Mouse (Mus musculus) v-Abl transformed pro-B cells (cell line): ENCODE measurements at regions not wholly inside any gene's neighbourhood (a gene's known extent, or its start where the extent isn't known, plus 50 kb on each side); places are given as distances from the start of the nearest gene placed in this dataset.

ENCODE experiments used
- in situ Hi-C, 2 experiments: fragments of 400-800 bp; cut with MboI; formaldehyde crosslinking; loops; one replicate each; pipeline ENCODE4 v1.15.1; 2025; ENCODE audit not compliant: unreplicated experiment in 2 of 2

DNA sequence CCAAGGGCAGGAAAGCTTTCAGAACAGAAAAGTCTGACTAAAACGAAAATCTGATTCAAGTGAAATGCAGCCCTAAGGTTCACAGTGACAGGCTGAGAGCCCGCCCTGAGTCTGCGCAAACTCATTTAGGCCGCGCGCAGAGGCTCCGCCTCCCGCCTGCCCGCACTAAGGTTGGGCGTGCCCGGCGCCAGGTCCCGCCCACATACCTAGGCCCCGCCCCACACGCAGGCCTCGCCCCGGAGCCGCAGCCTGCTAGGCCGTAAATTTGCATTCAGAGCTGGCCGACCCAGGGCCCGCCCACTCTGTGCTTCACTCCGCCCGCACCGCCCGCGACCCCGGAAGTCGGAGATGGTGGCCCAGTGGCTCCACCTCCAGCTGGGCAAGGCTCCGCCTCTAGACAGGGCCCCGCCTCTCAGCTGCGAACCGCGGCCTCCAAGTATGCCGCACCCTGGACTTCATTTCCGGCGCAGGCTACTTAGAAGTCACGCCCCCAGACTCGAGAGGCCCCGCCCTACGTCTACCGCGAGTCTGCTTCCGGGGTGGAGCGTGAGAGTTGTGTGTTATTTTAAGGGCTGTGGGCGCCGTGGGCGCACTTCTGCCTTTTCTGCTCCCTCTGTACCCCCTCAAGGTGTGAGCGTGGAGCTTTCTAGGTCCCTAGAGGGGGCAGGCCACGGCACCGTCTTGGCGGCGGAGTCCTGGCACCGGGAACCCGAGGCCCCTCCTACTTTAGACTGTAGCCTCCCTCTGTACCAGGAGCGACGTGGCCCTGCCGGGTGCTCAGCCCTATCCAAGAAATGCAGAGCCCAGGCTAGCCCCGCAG, 52.3 kb upstream of the Wnt7b start:
- in situ Hi-C loops = loop anchor here in 1 of 2 experiments (10.0 kb wide), 1 partner anchor 230 kb away; no protein-coding TSS in a partner anchor

DNA sequence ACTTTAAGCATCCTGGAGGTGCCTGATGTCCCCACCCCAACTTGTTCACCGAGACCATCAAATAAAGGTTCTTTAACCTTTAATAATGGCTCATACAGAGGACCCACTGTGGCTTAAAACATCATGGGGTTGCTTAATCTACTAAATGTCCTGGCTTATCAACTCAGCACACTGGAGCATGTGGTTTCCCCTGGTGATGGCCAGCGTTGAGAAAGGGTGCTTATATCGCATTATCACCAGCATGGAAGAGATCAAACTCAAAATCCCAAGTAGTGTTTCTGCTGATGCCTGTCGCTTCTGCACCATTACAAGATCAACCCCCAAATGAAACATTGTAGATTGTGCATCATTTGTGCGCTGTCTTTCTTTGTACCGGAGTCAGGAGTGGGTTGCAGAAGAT, 53.2 kb upstream of the Wnt7b start:
- in situ Hi-C loops = loop anchor here in 1 of 2 experiments (10.0 kb wide), 1 partner anchor 229 kb away; no protein-coding TSS in a partner anchor

DNA sequence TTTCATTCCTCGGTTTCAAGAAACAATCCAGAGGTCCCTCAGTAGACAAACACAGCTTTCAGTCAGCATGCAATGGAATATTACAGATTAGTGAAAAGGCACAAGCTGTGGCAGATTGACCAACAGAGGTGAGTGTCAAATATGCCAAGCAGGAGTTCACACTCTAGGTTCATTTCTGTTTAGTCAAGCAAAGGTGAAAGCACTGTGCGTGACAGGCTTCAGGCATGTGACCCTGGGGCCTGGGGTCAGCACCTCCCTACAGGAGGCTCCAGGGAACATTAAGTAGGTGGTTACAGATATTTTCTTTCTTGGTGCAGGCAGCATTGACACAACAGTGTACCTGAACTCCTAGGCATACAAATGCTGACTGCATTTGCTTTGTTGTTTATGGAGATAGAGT, 57.3 kb upstream of the Wnt7b start:
- in situ Hi-C loops = loop anchor here in 1 of 2 experiments (10.0 kb wide), 1 partner anchor 225 kb away; no protein-coding TSS in a partner anchor

DNA sequence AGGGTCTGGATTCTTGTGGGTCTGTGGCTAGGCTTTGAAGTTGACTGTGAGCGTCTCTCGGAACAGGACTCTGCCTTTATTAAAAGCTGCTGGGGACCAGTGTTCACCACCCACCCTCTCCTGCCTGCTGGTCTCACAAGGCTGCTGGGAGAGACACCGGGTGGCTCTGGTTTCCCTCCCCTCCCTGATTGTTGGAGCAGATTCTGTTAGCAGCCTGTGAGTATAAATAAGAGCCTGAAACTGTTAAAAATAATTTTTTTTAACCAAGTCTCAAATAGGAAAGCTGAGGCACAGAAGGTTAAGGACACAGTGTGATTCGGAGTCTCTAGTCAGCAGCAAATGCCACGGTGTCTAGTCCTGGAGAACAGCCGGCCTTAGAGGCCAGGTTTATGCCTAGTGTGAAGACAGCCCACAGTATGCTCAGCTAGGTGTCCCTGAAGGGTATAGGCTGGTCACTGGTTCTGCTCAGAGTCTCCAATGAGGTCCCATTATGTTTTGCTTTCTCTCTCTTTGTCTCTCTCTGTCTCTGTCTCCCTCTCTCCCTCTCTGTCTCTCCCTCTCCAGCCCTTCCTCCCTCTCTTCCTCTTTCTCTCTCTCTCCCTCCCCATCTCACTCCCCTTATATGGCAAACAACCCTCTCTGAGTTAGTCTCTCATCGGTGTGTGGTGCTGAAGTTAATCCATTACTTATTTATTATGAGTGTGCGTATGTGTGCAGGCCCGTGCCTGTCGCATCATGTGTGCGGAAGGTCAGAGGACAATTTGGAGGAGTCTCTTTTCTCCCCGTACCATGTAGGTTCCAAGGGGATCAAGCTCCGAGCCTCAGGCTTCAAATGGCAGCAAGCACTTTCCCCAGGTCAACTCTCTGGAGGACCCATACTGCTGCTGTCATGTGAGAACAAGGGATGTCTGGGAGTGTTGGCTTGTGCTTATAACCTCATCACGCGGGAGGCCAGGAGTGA, 59.1 kb upstream of the Wnt7b start:
- in situ Hi-C loops = no loop called here

DNA sequence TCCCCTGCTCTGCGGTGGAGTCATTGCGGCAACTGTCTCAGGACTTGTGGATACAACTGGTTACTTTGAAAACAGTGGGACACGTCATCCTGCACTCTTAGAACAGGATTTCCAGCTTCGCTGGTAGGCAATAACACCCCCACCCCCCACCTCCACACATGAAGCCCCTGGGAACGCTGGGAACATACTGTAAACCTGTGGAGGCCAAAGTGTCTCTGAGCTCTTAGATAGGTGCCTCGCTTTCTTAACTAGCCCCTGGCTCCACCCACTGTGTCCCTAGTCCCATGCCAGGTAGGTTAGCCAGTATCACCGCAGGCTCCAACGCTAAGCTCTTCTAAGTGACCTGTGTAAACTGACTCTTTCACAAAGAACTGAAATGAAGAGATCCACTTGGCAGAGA, 63.1 kb upstream of the Wnt7b start:
- in situ Hi-C loops = no loop called here

DNA sequence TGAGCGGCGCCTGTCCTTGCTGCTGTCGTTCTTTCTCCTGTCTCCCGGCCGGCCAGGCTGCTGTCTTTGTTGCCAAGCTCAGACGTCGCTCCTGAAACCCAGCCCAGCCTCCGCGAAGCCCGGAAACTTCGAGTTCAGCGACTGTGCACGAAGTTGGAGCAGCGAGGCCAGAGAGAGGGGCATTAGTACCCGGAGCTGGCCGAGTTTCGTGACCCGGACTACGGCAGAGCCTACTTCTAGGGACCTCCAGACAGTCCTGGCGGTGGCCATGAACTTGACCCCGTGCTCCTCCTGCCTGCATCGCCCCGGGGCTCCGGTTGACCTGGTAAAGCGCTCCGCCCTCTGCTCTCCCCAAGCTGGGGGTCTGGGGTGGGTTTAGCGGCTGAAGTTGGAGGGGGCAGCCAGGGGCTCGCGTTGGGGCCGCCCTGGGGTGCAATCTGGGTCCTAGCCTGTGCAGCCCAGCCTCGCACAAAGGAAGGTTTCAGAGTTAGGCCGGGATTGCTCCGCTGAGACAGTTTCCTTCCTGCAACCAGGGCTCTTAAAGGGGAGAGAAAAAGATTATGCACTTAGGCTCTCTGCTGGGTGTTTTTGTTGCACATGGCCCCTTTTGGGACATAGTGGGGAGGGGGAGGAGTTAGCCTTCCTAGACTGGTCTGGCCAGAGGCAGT, 63.8 kb upstream of the Wnt7b start:
- in situ Hi-C loops = no loop called here

DNA sequence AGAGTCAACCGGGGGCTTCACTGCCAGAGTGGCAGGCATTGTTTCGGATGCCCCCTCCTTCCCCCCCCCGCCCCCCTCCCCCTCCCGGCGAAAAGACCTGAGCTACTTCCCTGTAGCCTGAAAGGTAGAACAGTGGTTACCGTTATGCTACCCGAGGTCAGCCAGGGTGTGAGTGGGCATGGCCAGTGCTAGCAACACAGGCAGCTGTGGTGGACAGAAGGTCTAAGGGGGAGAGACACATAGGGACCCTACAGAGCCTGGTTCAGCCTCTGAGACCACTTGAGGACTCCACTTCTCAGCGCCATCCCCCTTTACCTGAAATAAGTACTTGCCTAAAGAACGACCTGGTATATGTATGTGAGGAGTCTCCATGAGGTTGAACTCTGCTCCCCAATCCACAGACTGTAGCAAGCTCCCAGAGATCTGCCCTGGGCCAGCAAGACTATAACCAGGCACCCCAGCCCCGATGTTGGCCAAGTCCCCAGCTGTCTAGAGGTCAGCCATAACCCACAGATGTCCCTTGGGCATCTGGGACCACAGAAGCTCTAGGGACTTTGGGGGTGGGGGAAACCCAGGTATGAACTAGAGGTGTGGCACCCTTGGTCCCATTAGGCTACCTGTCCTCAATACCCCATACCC, 64.5 kb upstream of the Wnt7b start:
- in situ Hi-C loops = no loop called here

DNA sequence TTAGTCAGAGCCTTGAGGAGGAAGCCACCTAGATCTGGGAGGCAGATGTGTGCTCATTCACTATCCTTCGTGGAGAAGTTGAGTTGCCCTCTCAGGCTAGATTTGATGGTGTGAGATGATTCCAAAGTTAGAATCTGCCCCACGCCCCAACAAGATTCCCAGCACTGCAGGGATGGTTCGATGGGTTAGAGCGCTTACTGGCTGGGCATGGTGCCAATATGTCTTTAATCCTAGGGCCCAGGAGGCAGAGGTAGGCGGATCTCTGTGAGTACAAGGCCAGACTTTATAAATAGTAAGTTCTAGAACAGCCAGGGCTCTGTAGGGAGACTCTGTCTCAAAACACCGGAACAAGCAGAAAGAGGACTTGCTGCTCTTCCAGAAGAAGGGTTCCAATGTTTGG, 65.3 kb upstream of the Wnt7b start:
- in situ Hi-C loops = no loop called here

DNA sequence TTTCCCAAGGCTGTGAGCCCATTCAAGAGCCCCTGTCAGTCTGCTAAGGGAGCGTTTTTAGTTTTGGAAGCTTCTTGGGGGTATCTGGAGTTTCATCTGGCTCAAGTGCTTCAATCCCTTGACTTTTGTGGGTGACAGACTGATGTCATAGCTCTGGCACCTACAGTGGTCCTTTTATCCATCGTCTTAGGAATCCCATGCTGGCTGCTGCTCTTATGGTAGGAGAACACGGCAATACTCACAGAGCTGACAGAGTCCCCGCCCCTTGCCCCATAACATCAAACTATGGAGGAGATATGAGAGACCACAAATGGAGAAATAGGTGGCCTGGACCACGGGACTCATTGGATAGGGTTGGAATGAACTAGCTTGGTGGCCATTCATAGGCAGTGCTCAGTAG, 68.0 kb upstream of the Wnt7b start:
- in situ Hi-C loops = no loop called here

DNA sequence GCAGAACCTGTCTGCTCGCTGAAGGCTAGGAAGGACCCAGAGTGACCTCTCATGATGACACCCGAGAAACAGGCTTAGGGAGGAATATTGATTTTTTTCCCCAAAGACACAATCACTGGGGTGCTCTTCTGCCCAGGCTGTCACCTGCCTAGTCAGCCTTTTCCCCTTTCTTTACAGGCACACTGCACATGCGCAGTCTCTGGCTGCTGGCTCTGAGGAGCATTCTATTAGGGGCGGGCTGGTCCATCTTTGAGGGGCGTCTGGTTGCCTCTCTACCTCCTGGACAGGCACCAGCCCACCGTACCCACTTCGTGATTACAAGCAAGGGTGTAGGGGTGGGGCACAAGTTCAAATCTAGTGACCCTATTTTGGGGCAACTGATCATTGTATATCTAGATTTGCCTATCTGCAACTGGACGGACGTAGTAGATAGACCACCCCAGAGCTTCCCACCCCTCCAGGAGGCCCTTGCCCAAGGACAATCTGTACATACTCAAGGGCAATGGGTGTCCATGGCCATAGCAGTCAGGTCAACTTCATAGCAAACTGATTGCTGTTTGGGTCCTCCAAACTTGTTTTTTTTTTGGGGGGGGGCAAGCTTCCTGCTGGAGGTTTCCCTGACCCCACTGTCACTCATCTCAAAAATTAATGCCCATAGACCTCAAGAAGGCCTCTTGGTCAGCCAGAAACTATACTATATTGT, 69.6 kb upstream of the Wnt7b start:
- in situ Hi-C loops = no loop called here

DNA sequence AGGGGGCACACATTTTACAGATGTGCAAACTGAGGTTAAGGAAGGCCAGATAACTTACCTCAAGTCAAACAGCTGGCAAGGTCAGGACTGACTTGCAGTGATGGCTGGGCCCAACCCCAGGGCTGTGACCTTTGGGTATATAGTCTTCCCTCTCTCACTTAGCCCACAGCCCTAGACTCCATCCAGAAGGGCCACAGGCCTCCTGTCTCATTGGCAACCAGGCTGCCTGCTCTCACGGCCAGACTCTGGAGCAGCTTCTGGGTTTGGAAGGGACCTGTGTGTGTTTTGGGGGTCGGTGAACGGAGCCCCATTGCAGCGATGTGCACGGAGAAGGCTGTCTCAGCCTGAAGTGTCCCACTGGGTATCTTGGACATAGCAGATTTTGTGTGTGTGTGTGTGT, 70.2 kb upstream of the Wnt7b start:
- in situ Hi-C loops = no loop called here

DNA sequence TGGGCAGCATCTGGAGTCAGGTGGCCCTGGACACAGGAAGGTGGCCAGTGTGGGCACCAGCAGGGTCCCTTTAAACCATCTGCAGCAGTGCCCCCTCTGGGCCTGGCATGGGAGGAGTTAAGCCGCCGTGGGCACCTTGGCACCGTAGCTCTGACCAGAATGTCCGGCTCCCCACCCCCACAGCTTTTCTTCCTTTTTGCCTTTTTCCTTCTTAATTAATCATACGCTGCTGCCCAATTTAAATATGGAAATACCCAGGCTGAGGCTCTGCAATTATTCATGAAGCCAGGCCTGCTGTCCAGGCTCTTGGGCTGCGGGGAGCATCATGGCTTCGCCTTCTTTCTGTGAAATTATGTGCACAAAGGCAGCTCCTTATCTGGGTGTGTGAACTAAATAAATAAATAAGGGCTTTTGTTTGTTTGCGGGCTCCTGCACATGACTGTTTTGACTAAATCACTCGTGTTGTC, 70.6 kb upstream of the Wnt7b start:
- in situ Hi-C loops = no loop called here

DNA sequence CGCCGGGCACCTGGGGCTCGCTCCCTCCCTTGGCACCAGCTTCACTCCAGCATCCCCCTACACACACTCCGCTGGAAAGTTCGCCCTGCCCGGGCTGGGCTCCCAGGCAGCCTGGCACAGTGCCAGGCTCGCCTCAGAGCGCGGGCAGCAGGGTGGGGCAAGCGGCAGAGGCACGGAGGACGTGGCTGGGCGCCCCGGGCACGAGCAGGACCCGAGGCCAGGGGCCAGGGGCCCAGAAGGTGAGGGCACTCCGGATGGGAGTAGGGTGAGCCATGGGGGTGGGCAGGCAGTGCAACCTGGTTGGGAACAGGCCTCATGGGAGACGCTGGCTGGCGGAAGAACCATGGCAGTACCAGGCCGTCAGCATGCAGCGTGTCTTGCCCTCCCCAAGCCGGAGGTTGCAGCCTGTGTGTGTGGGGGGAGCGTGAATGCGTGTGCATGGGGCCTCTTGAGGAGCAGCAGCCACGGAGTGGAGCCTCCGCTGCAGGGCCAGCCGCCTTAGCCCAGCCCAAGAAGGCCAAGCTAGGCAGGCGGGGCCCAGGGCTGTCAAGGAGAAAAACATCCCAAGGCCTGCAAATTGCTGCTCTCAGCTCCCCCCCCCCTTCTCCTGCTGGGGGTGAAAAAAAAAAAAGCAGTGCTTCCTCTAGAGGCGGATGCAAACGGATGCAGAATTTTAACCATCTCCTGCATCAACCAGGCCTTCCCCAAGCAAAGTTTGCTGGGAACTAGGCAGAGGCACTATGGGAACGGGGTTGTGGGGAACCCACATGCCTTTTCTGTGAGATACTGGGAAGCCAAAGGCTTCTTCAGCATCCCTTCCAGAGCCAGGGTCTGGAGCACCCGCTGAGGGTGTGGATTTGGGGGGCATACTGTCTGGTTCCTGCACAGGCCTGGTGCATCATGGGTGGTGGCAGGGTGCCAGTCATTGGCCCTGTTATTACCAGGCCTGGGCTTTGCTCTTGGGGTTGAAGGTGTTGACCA, 71.4 kb upstream of the Wnt7b start:
- in situ Hi-C loops = no loop called here

DNA sequence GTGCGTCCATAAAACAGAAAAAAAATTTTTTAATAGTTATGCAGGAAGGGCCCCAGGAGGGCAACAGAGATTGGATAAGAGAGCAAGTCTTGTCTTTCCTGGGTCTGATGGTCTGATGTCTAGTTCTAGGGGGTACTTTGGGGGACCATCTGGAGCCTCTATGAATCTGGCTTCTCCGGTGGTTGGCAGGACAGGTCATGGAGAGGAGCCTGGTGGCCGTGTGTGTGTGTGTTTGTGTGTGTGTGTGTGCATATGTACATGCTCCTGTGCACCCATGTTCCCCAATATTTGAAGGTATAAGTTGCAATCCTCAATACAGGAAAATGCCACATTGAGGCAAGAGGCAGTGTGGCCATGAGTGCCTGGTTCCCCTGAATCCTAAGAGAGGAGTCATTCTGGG, 72.5 kb upstream of the Wnt7b start:
- in situ Hi-C loops = no loop called here

DNA sequence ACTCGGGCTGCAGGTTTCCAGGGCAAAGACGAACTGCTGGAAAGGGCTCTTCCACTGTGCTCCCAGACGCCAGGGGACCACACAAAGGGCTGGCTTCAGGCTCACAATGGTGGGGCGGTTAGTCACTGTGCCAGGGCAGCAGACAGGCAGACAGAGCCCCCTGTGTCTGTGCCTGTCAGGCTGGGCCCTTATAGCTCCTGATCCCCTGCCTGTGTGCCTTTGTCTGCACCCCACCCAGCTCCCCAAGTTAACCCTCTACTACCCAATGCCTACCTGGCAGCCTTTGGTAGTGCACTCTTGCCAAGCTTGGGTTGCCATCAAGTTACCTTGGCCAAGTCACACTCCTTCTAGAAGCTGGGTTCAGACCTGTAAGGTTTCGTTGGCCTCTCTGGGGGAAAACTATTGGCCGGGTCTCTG, 73.5 kb upstream of the Wnt7b start:
- in situ Hi-C loops = no loop called here

DNA sequence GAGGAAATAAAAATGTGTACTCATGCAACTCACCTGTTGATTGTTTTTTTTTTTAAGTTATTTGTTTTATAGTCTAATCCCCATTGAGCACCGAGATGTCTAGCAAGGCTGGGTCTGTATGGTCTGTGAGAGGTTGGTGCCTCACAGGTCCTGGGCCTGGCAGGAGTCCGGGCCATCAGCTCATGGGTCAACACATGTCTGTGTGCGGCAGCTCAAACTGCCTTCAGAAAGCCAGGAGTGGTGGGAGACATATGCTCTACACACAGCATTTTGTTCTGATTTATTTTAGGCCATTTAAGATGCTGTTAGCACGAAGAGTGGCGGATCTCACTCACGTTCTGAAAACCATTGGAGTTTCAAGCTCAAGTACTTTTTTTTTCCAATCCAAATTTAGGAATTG, 74.6 kb upstream of the Wnt7b start:
- in situ Hi-C loops = no loop called here

DNA sequence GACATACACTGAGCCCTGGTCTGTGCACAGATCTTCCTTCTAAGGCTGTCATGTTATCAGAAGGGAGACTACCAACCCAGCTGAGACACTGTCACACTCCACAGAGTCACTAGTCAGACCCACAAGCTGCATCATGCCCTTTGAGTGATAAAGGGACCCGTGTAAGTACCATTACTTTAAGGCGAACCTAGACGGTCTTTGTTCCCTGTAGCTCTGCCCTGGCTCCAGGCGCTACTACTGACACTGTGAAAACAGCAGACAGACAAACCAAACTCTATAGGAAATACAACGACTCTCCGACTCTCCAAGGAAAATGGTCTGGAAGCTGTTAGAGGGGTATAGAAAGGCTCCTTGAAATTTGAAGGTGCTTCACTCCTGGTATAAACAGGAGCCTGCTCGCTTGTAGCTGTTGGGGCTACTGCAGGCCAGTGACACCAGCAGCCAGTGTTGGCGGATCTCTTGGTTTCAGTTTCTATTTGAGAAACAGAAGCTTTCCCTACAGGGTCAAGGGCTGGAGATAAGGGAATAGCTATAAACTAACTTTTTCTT, 75.2 kb upstream of the Wnt7b start:
- in situ Hi-C loops = no loop called here
